ENCODE assay signal across 12 mouse cellular contexts in the genomic region with DNA sequence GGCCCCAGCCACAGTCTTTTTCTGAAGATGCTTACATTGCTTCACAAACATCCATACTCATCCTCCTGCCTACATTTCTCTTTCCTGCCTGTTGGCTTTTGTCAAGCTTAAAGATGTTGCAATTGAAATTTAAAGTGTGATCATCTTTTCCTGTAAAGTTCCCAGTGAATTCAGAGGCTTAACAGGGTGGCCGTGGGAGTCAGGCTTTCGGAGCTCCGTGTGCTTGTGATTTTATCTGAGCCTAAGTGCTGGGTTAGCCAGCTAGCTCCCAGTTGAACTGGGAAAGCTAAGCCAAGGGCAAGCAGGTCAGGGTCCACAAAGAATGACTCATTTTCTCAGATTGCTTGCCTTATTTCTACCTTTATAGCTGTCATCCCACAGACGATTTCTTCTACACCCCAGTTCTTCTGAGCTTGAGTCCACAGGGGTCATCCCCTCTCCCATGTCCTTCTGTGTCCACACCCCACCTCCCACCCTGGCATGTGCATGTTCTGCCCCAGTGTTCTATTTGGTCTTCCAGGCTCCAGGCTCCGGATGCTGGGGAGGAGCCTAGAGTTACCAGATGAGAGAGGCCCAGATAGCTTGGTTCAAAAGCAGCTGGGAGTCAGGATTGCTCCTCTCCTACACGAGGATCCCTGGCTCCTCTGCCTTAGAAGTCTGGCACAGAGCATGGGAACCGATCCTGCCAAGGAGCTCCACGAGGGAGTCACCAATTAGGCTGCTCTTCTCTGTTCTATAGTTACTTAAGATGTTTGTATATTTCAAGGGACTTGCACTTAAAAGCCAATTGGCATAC. TPM values are rescaled to one million over a fixed set of nuclear protein-coding genes. Genes with fewer than 3 reads are reported as not detected.
DNase-seq lines count a peak whose midpoint lies in the region; ATAC-seq and TF ChIP-seq lines count a peak whose summit lies in the region.
"Had no signal": no experiment of that assay in that cellular context is flagged by ENCODE, and none has a peak within 500 bp of the region (broad histone marks: within the 10 kb centered on the region; RNA-seq: fewer than 3 reads in every experiment).

No protein-coding gene starts in this region.

- TF ChIP-seq CTCF in forebrain, postnatal 0 days (IDR thresholded peaks at IDR 0.05; ENCODE audit: low read depth), result no peak

- DNase-seq in forebrain, postnatal 0 days, result no peak
- DNase-seq in forebrain, embryonic 11.5 days (ENCODE audit: low spot score), result no peak
- no peak for DNase-seq in lung, postnatal 10 days
- peak; percentile 28 for DNase-seq in heart, adult 8-10 months (ENCODE audit: low spot score)
- DNase-seq in cerebellum, adult 18-20 months, result no peak
- no peak for DNase-seq in B cell, adult 2 months
- DNase-seq: liver, embryonic 13.5 days; right cerebral cortex, adult 18-20 months; thymus, postnatal 25 days had no signal

- peak; percentile 47 for ATAC-seq in forebrain, postnatal 0 days
- no peak for ATAC-seq in forebrain, embryonic 11.5 days (replicated peaks; ENCODE audit: low FRiP score)
- peak; percentile 50 for ATAC-seq in lung, embryonic 16.5 days (ENCODE audit: low read depth)
- ATAC-seq in stomach, embryonic 14.5 days (ENCODE audit: insufficient number of reproducible peaks, insufficient read depth, low FRiP score, low read depth), result peak; percentile 57; the same call in 1 of the 2 replicates

- H3K36me3 ChIP-seq in forebrain, postnatal 0 days (ENCODE audit: insufficient read depth), result no peaks in the 10 kb centered on the region
- no peaks in the 10 kb centered on the region for H3K36me3 ChIP-seq in forebrain, embryonic 11.5 days (ENCODE audit: control insufficient read depth, insufficient read depth, low read length)
- H3K36me3 ChIP-seq in lung, embryonic 16.5 days (ENCODE audit: control insufficient read depth, insufficient read depth, low read length), result no peaks in the 10 kb centered on the region
- no peaks in the 10 kb centered on the region for H3K36me3 ChIP-seq in stomach, embryonic 14.5 days (ENCODE audit: control insufficient read depth, insufficient read depth, low read length)
- H3K36me3 ChIP-seq: liver, embryonic 13.5 days had no signal

- H3K4me2 ChIP-seq in forebrain, postnatal 0 days (ENCODE audit: low read depth), result no peak overlapping the region
- H3K4me2 ChIP-seq in forebrain, embryonic 11.5 days (ENCODE audit: low read depth, low read length, severe bottlenecking), result no peak overlapping the region
- H3K4me2 ChIP-seq in lung, embryonic 16.5 days (ENCODE audit: low read depth, low read length), result no peak overlapping the region
- H3K4me2 ChIP-seq in stomach, embryonic 14.5 days (replicated peaks; ENCODE audit: low read depth, low read length), result no peak overlapping the region
- H3K4me2 ChIP-seq: liver, embryonic 13.5 days had no signal

- H3K9ac ChIP-seq in forebrain, postnatal 0 days, result no peak overlapping the region
- H3K9ac ChIP-seq in forebrain, embryonic 11.5 days (ENCODE audit: low read length), result no peak overlapping the region
- H3K9ac ChIP-seq in lung, embryonic 16.5 days (ENCODE audit: low read length), result no peak overlapping the region
- no peak overlapping the region for H3K9ac ChIP-seq in stomach, embryonic 14.5 days (replicated peaks; ENCODE audit: low read depth, low read length)
- H3K9ac ChIP-seq: liver, embryonic 13.5 days had no signal

- H3K27ac ChIP-seq in forebrain, postnatal 0 days (ENCODE audit: low read depth, low read length), result no peak overlapping the region
- H3K27ac ChIP-seq in forebrain, embryonic 11.5 days (ENCODE audit: low read depth, low read length), result no peak overlapping the region
- H3K27ac ChIP-seq in lung, embryonic 16.5 days (ENCODE audit: low read length), result peak overlapping the region; percentile 67
- H3K27ac ChIP-seq in stomach, embryonic 14.5 days (ENCODE audit: low read length), result no peak overlapping the region
- H3K27ac ChIP-seq: layer of hippocampus, adult 2 months; liver, embryonic 13.5 days had no signal

- no peaks in the 10 kb centered on the region for H3K4me1 ChIP-seq in forebrain, postnatal 0 days (ENCODE audit: insufficient read depth)
- H3K4me1 ChIP-seq in forebrain, embryonic 11.5 days (replicated peaks; ENCODE audit: control insufficient read depth, insufficient read depth, low read length), result no peaks in the 10 kb centered on the region
- peaks cover 16% of the 10 kb centered on the region for H3K4me1 ChIP-seq in lung, embryonic 16.5 days (replicated peaks; ENCODE audit: control insufficient read depth, insufficient read depth, low read length)
- peaks cover 6% of the 10 kb centered on the region; the same call in 1 of the 2 replicates for H3K4me1 ChIP-seq in stomach, embryonic 14.5 days (ENCODE audit: control insufficient read depth, insufficient read depth, low read length)

- H3K9me3 ChIP-seq in forebrain, postnatal 0 days (ENCODE audit: low read length), result no peaks in the 10 kb centered on the region
- no peaks in the 10 kb centered on the region for H3K9me3 ChIP-seq in forebrain, embryonic 11.5 days (ENCODE audit: control insufficient read depth, low read length)
- no peaks in the 10 kb centered on the region for H3K9me3 ChIP-seq in lung, embryonic 16.5 days (ENCODE audit: control insufficient read depth, low read length)
- no peaks in the 10 kb centered on the region for H3K9me3 ChIP-seq in stomach, embryonic 14.5 days (ENCODE audit: control insufficient read depth, low read depth, low read length)
- H3K9me3 ChIP-seq: liver, embryonic 13.5 days had no signal

- H3K4me3 ChIP-seq in forebrain, postnatal 0 days (ENCODE audit: low read depth, low read length), result no peak overlapping the region
- no peak overlapping the region for H3K4me3 ChIP-seq in forebrain, embryonic 11.5 days (ENCODE audit: low read depth, low read length)
- H3K4me3 ChIP-seq in lung, embryonic 16.5 days (ENCODE audit: low read length), result no peak overlapping the region
- H3K4me3 ChIP-seq in stomach, embryonic 14.5 days (ENCODE audit: low read depth, low read length), result no peak overlapping the region
- H3K4me3 ChIP-seq: layer of hippocampus, adult 2 months; liver, embryonic 13.5 days had no signal

- H3K27me3 ChIP-seq in forebrain, postnatal 0 days (ENCODE audit: insufficient read depth, low read length), result no peaks in the 10 kb centered on the region
- H3K27me3 ChIP-seq in forebrain, embryonic 11.5 days (ENCODE audit: control insufficient read depth, insufficient read depth, low read length), result no peaks in the 10 kb centered on the region
- no peaks in the 10 kb centered on the region for H3K27me3 ChIP-seq in lung, embryonic 16.5 days (ENCODE audit: control insufficient read depth, insufficient read depth, low read depth, low read length)
- no peaks in the 10 kb centered on the region for H3K27me3 ChIP-seq in stomach, embryonic 14.5 days (ENCODE audit: control insufficient read depth, insufficient read depth, low read length)
- H3K27me3 ChIP-seq: liver, embryonic 13.5 days had no signal

- 68% methylated on average over 8 of the region's 8 CpGs for WGBS in forebrain, postnatal 0 days
- 78% methylated on average over 8 of the region's 8 CpGs for WGBS in forebrain, embryonic 11.5 days
- WGBS in lung, embryonic 16.5 days, result 44% methylated on average over 8 of the region's 8 CpGs
- 46% methylated on average over 8 of the region's 8 CpGs for WGBS in stomach, embryonic 14.5 days

RNA-seq across cellular contexts. Expression of a gene that starts 42.1 kb away (rescaled TPM):
- 16.3 and 26.5 TPM in 2 replicates for total RNA-seq in forebrain, postnatal 0 days (2014; rRNA removed)
- 3.1 and 6.2 TPM in 2 replicates for polyA plus RNA-seq in forebrain, postnatal 0 days (2015; fragmentation: Nextera tagmentation; extraction: Ambion mirVana)
- 8.5 and 8.8 TPM in 2 replicates for polyA plus RNA-seq in forebrain, embryonic 11.5 days (2014; fragmentation: Nextera tagmentation; extraction: Ambion mirVana)
- 54.2 and 58.1 TPM in 2 replicates for polyA plus RNA-seq in lung, embryonic 16.5 days (2015; fragmentation: Nextera tagmentation; extraction: Ambion mirVana)
- total RNA-seq in heart, adult 8-10 months (2022), result 10 to 100 TPM; 22.9 to 25.7 (median 23.7) TPM
- 29.7 and 31.2 TPM in 2 replicates for polyA plus RNA-seq in stomach, embryonic 14.5 days (2014; fragmentation: Nextera tagmentation; extraction: Ambion mirVana)
